Mouse (Mus musculus) spleen, adult 2 months (tissue): ENCODE measurements around the gene Rnf212b.

Source experiments
- CTCF ChIP-seq: fragments of 200-500 bp; IDR thresholded peaks from 2 replicates; pipeline ENCODE4 v1.5.1; 2011; ENCODE audit warnings: mild to moderate bottlenecking, inconsistent platforms; ENCODE audit not compliant: insufficient read depth, insufficient read length, insufficient replicate concordance; ENCODE audit errors: extremely low read depth
- POLR2A ChIP-seq: fragments of 200-500 bp; IDR thresholded peaks from 2 replicates; pipeline ENCODE4 v1.6.1; 2011; ENCODE audit warnings: low read depth, low read length, inconsistent platforms

- no peak for TF ChIP-seq POLR2A
- TF ChIP-seq CTCF: no peak
Measured at GRCm38 (mm10) chr14:54780084-54780483, 33.9 kb upstream of the Rnf212b start.
